Mouse (Mus musculus) olfactory bulb, adult 2 months (tissue): ENCODE data around the gene Myo10.

ENCODE experiments used
- CTCF ChIP-seq: fragments of 200-500 bp; IDR thresholded peaks from 2 replicates; pipeline ENCODE4 v1.5.1; 2012; ENCODE audit warnings: low read depth, mild to moderate bottlenecking, low read length, moderate library complexity; ENCODE audit not compliant: insufficient read depth
- POLR2A ChIP-seq: fragments of 200-500 bp; IDR thresholded peaks from 2 replicates; pipeline ENCODE4 v1.6.1; 2012; ENCODE audit warnings: mild to moderate bottlenecking, low read depth, low read length, moderate library complexity; ENCODE audit not compliant: insufficient read depth

GRCm38 (mm10) chr15:25781053-25781452 is 158.7 kb downstream of the Myo10 start:
- TF ChIP-seq CTCF (no peak), POLR2A (no peak)
